Mouse (Mus musculus): ENCODE measurements around the gene Notch1. TPM values are rescaled to one million over a fixed set of nuclear protein-coding genes. Genes with fewer than 3 reads are reported as not detected.

Notch1 gene
- polyA plus RNA-seq, 1 experiment from 2014 or later, result 24.6 TPM

GRCm38 (mm10) chr2:26485710-26486109, 30.8 kb downstream of the Notch1 start:
- ATAC-seq (replicated peaks; ENCODE audit: low FRiP score), result no peak
- peak overlapping the region; percentile 37 for H3K4me2 ChIP-seq
- H3K27ac ChIP-seq, result peak overlapping the region; percentile 90
- no peak overlapping the region for H3K4me3 ChIP-seq (replicated peaks)
- no peaks in the 10 kb centered on the region for H3K27me3 ChIP-seq
- WGBS, result 20% methylated on average over 7 of the region's 7 CpGs
- H3K36me3 ChIP-seq, result peaks cover 41% of the 10 kb centered on the region
- H3K9ac ChIP-seq, result no peak overlapping the region
- H3K9me3 ChIP-seq (replicated peaks), result no peaks in the 10 kb centered on the region
- peaks cover 100% of the 10 kb centered on the region for H3K4me1 ChIP-seq

GRCm38 (mm10) chr2:26485278-26485677, 31.2 kb downstream of the Notch1 start:
- H3K4me1 ChIP-seq, result peaks cover 100% of the 10 kb centered on the region
- no peak overlapping the region for H3K4me2 ChIP-seq
- H3K27me3 ChIP-seq, result no peaks in the 10 kb centered on the region
- peaks cover 45% of the 10 kb centered on the region for H3K36me3 ChIP-seq
- no peak for ATAC-seq (replicated peaks; ENCODE audit: low FRiP score)
- WGBS, result 66% methylated on average over 9 of the region's 9 CpGs
- H3K27ac ChIP-seq, result peak overlapping the region; percentile 90
- no peak overlapping the region for H3K9ac ChIP-seq
- no peak overlapping the region for H3K4me3 ChIP-seq (replicated peaks)
- H3K9me3 ChIP-seq (replicated peaks), result no peaks in the 10 kb centered on the region

- no peak overlapping the region for H3K9ac ChIP-seq
- H3K36me3 ChIP-seq, result peaks cover 56% of the 10 kb centered on the region
- H3K9me3 ChIP-seq (replicated peaks), result no peaks in the 10 kb centered on the region
- no peak for ATAC-seq (replicated peaks; ENCODE audit: low FRiP score)
- H3K4me1 ChIP-seq, result peaks cover 91% of the 10 kb centered on the region
- 0 out of 2 replicates have a peak overlapping the region, but pooled peaks have one; percentile 2 for H3K4me2 ChIP-seq
- H3K27me3 ChIP-seq, result no peaks in the 10 kb centered on the region
- H3K4me3 ChIP-seq (replicated peaks), result no peak overlapping the region
- WGBS, result 92% methylated on average over 10 of the region's 10 CpGs
- peak overlapping the region; percentile 90 for H3K27ac ChIP-seq
These were observed 32.3 kb downstream of the Notch1 start for GRCm38 (mm10) chr2:26484169-26484568.

- Histone ChIP-seq H3K4me1 (peaks cover 83% of the 10 kb centered on the region), H3K9me3 (replicated peaks) (no peaks in the 10 kb centered on the region), H3K27me3 (no peaks in the 10 kb centered on the region), H3K27ac (peak overlapping the region; percentile 90), H3K9ac (no peak overlapping the region), H3K36me3 (peaks cover 64% of the 10 kb centered on the region), H3K4me3 (replicated peaks) (no peak overlapping the region), H3K4me2 (no peak overlapping the region)
- 49% methylated on average over 13 of the region's 13 CpGs for WGBS
- ATAC-seq (replicated peaks; ENCODE audit: low FRiP score), result no peak
These were observed 33.1 kb downstream of the Notch1 start for GRCm38 (mm10) chr2:26483230-26483869.

GRCm38 (mm10) chr2:26482824-26483223, 33.6 kb downstream of the Notch1 start:
- Histone ChIP-seq H3K27ac (peak overlapping the region; percentile 90), H3K4me2 (peak overlapping the region; percentile 23; the same call in 1 of the 2 replicates), H3K36me3 (peaks cover 69% of the 10 kb centered on the region), H3K4me1 (peaks cover 78% of the 10 kb centered on the region), H3K9ac (no peak overlapping the region), H3K27me3 (no peaks in the 10 kb centered on the region), H3K9me3 (replicated peaks) (no peaks in the 10 kb centered on the region), H3K4me3 (replicated peaks) (no peak overlapping the region)
- no peak for ATAC-seq (replicated peaks; ENCODE audit: low FRiP score)
- 84% methylated on average over 3 of the region's 3 CpGs for WGBS

- Histone ChIP-seq H3K36me3 (peaks cover 79% of the 10 kb centered on the region), H3K4me3 (replicated peaks) (no peak overlapping the region), H3K27me3 (no peaks in the 10 kb centered on the region), H3K27ac (peak overlapping the region; percentile 90), H3K9ac (no peak overlapping the region), H3K4me2 (peak overlapping the region; percentile 23; the same call in 1 of the 2 replicates), H3K4me1 (peaks cover 73% of the 10 kb centered on the region), H3K9me3 (replicated peaks) (no peaks in the 10 kb centered on the region)
- 62% methylated on average over 10 of the region's 10 CpGs for WGBS
- ATAC-seq (replicated peaks; ENCODE audit: low FRiP score), result peak; percentile 57
These were observed 34.6 kb downstream of the Notch1 start for GRCm38 (mm10) chr2:26481724-26482495.

- 85% methylated on average over 12 of the region's 12 CpGs for WGBS
- Histone ChIP-seq H3K4me2 (no peak overlapping the region), H3K9me3 (replicated peaks) (no peaks in the 10 kb centered on the region), H3K27ac (peak overlapping the region; percentile 90; the same call in 1 of the 2 replicates), H3K9ac (no peak overlapping the region), H3K36me3 (peaks cover 89% of the 10 kb centered on the region), H3K4me1 (peaks cover 66% of the 10 kb centered on the region), H3K27me3 (no peaks in the 10 kb centered on the region), H3K4me3 (replicated peaks) (no peak overlapping the region)
- ATAC-seq (replicated peaks; ENCODE audit: low FRiP score), result no peak
These were observed 35.6 kb downstream of the Notch1 start for GRCm38 (mm10) chr2:26480911-26481310.

- no peak overlapping the region for H3K9ac ChIP-seq
- peaks cover 95% of the 10 kb centered on the region for H3K36me3 ChIP-seq
- H3K27me3 ChIP-seq, result no peaks in the 10 kb centered on the region
- WGBS, result 84% methylated on average over 2 of the region's 2 CpGs
- no peak for ATAC-seq (replicated peaks; ENCODE audit: low FRiP score)
- peak overlapping the region; percentile 10; the same call in 1 of the 2 replicates for H3K27ac ChIP-seq
- H3K4me3 ChIP-seq (replicated peaks), result no peak overlapping the region
- H3K4me1 ChIP-seq, result peaks cover 60% of the 10 kb centered on the region
- no peak overlapping the region for H3K4me2 ChIP-seq
- H3K9me3 ChIP-seq (replicated peaks), result no peaks in the 10 kb centered on the region
These were observed 37.7 kb downstream of the Notch1 start for GRCm38 (mm10) chr2:26478685-26479205.

- 96% methylated on average over 7 of the region's 7 CpGs for WGBS
- H3K36me3 ChIP-seq, result peaks cover 95% of the 10 kb centered on the region
- H3K4me2 ChIP-seq, result no peak overlapping the region
- no peak for ATAC-seq (replicated peaks; ENCODE audit: low FRiP score)
- no peak overlapping the region for H3K27ac ChIP-seq
- peaks cover 51% of the 10 kb centered on the region for H3K4me1 ChIP-seq
- no peaks in the 10 kb centered on the region for H3K27me3 ChIP-seq
- H3K9ac ChIP-seq, result no peak overlapping the region
- no peak overlapping the region for H3K4me3 ChIP-seq (replicated peaks)
- H3K9me3 ChIP-seq (replicated peaks), result no peaks in the 10 kb centered on the region
These were observed 38.6 kb downstream of the Notch1 start for GRCm38 (mm10) chr2:26477911-26478310.

- WGBS, result 83% methylated on average over 13 of the region's 13 CpGs
- no peaks in the 10 kb centered on the region for H3K9me3 ChIP-seq (replicated peaks)
- no peaks in the 10 kb centered on the region for H3K27me3 ChIP-seq
- H3K4me2 ChIP-seq, result no peak overlapping the region
- no peak overlapping the region for H3K4me3 ChIP-seq (replicated peaks)
- H3K36me3 ChIP-seq, result peaks cover 100% of the 10 kb centered on the region
- no peak for ATAC-seq (replicated peaks; ENCODE audit: low FRiP score)
- H3K9ac ChIP-seq, result no peak overlapping the region
- H3K4me1 ChIP-seq, result peaks cover 30% of the 10 kb centered on the region
- peak overlapping the region; percentile 71 for H3K27ac ChIP-seq
These were observed 40.7 kb downstream of the Notch1 start for GRCm38 (mm10) chr2:26475505-26476430.

GRCm38 (mm10) chr2:26474789-26475504, 41.5 kb downstream of the Notch1 start:
- H3K36me3 ChIP-seq, result peaks cover 100% of the 10 kb centered on the region
- no peak overlapping the region for H3K4me2 ChIP-seq
- 39% methylated on average over 9 of the region's 9 CpGs for WGBS
- peak overlapping the region; percentile 71 for H3K27ac ChIP-seq
- no peaks in the 10 kb centered on the region for H3K9me3 ChIP-seq (replicated peaks)
- H3K4me3 ChIP-seq (replicated peaks), result no peak overlapping the region
- H3K27me3 ChIP-seq, result no peaks in the 10 kb centered on the region
- no peak overlapping the region for H3K9ac ChIP-seq
- no peak; the same call in 1 of the 2 replicates for ATAC-seq (replicated peaks; ENCODE audit: low FRiP score)
- peaks cover 23% of the 10 kb centered on the region for H3K4me1 ChIP-seq

Measured in kidney, embryonic 15.5 days (tissue).